Mouse (Mus musculus) intestine, embryonic 14.5 days (tissue): Measurements from ENCODE around the gene Zfp784. TPM values are rescaled to one million over a fixed set of nuclear protein-coding genes. Genes with fewer than 3 reads are reported as not detected.

Source experiments
- ATAC-seq: fragments of 200-750 bp; cut with Nextera tagmentation; replicated peaks from 2 replicates; pipeline ENCODE4 v1.8.0; 2017; ENCODE audit warnings: low read depth, moderate number of reproducible peaks, moderate TSS enrichment, moderate library complexity; ENCODE audit not compliant: low FRiP score, low TSS enrichment
- DNase-seq: peaks from one replicate; pipeline ENCODE4 v3.0.0-alpha.2; 2018; ENCODE audit warnings: low spot score
- H3K27ac ChIP-seq: fragments of 300-500 bp; sonication (generic); 2 replicates; pipeline ENCODE4 v1.5.1; 2014; ENCODE audit warnings: low read depth, mild to moderate bottlenecking, control low read depth
- H3K27me3 ChIP-seq: fragments of 300-500 bp; sonication (generic); replicated peaks from 2 replicates; pipeline ENCODE4 v1.6.1; 2014; ENCODE audit warnings: low read length, control low read depth; ENCODE audit not compliant: control insufficient read depth, insufficient read depth
- H3K36me3 ChIP-seq: fragments of 300-500 bp; sonication (generic); 2 replicates; pipeline ENCODE4 v1.6.1; 2014; ENCODE audit warnings: low read length, control low read depth; ENCODE audit not compliant: control insufficient read depth, insufficient read depth
- H3K4me1 ChIP-seq: fragments of 300-500 bp; sonication (generic); replicated peaks from 2 replicates; pipeline ENCODE4 v1.6.1; 2014; ENCODE audit warnings: low read length, control low read depth, mixed read lengths; ENCODE audit not compliant: control insufficient read depth, insufficient read depth
- H3K4me2 ChIP-seq: fragments of 300-500 bp; sonication (generic); 2 replicates; pipeline ENCODE4 v1.6.1; 2014; ENCODE audit warnings: low read length
- H3K4me3 ChIP-seq: fragments of 300-500 bp; sonication (generic); 2 replicates; pipeline ENCODE4 v1.5.1; 2014; ENCODE audit warnings: low read depth, low read length, control low read depth, mixed read lengths
- H3K9ac ChIP-seq: fragments of 300-500 bp; sonication (generic); 2 replicates; pipeline ENCODE4 v1.6.1; 2014; ENCODE audit warnings: mild to moderate bottlenecking, low read length
- H3K9me3 ChIP-seq: fragments of 300-500 bp; sonication (generic); 2 replicates; pipeline ENCODE4 v1.6.1; 2016; ENCODE audit warnings: low read length, control low read depth; ENCODE audit not compliant: control insufficient read depth
- WGBS: fragments of 180-500 bp; shearing (Covaris S2); extraction: QIAGEN DNeasy Blood & Tissue Kit; methylation state at CpG from one replicate; pipeline ENCODE4 v1.1.7; 2014; 5-methylcytosine and 5-hydroxymethylcytosine counted together
- polyA plus RNA-seq: library from polyadenylated mRNA; unstranded; fragments of >200 nt; fragmentation: Nextera tagmentation; extraction: Ambion mirVana; gene quantifications from 2 replicates; pipeline ENCODE4 v1.2.1, GENCODE M21; 2014

The Zfp784 gene
- polyA plus RNA-seq: 4.8 and 6.3 TPM in 2 replicates

DNA sequence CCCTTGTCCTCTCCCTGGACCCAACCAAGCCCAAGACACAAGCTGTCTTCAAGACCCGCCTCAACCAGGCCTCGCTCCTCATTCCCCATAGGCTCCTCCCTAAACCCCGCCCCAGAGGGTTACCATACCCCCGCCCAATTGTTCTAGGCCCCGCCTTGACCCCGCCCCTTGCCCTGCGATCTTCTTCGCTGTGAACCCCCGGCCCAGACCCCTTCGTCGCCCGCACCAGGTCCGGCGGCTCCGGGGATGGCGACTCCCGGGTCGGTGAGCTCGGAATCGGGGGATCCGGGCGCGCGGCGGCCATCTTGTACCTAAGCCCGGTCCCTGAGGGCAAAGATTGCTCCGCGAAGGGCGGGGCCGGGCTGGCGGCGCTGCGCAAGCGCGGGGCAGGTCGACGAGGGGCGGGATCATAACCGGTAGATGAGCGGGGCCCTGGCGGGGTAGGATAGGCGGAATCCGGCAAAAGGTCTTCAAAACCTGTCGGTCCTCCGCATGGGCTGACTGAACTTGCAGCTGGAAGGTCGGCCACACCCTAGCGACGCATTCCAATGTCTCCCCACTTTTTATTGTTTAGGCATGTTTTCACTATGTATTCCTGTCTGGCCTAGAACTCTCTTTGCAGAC lies at the start of gene Zfp784:
Gene Zfp784 (minus strand): TSS at position 338 of the 624 bp plus-strand sequence.
- Histone ChIP-seq H3K4me3 (peak within 1 kb of the TSS; percentile 61), H3K4me2 (peak within 1 kb of the TSS; percentile 60), H3K36me3 (peaks cover 30% of the 10 kb centered on the region), H3K9me3 (peaks cover 6% of the 10 kb centered on the region; the same call in 1 of the 2 replicates), H3K4me1 (0 out of 2 replicates have a peak, but pooled peaks cover 4% of the 10 kb centered on the region), H3K27ac (peak within 1 kb of the TSS; percentile 95), H3K27me3 (no peaks in the 10 kb centered on the region), H3K9ac (peak within 1 kb of the TSS; percentile 66)
- peak; percentile 97 for ATAC-seq
- WGBS: 1% methylated on average over 48 of the region's 48 CpGs
- DNase-seq: peak; percentile 96

DNA sequence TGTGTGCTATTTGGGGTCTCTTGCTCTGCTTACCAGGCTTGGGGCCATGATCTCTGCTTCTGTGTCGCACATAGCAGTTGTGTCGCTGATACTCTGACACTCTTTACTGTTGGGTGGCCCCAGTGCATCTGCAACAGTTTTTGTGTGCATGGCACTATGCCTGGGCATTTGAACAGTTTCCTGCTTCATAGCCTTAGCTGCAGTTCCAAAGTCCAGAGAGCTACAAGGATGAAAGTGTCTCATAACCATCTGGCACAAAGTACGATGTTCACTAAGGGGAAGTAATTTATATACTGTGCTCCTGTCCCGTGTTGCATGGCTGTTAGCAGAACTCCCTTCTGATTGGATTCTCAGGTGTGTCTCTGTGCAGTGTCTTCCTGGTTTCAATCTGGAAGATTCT lies 49.6 kb upstream of the Zfp784 start:
- ATAC-seq: no peak
- H3K4me3 ChIP-seq: no peak overlapping the region
- WGBS: 75% methylated on average over 4 of the region's 4 CpGs
- no peak overlapping the region for H3K4me2 ChIP-seq
- H3K4me1 ChIP-seq: no peaks in the 10 kb centered on the region
- H3K27me3 ChIP-seq: no peaks in the 10 kb centered on the region
- H3K36me3 ChIP-seq: peaks cover 75% of the 10 kb centered on the region
- DNase-seq: no peak
- H3K9me3 ChIP-seq: no peaks in the 10 kb centered on the region
- H3K9ac ChIP-seq: no peak overlapping the region
- no peak overlapping the region for H3K27ac ChIP-seq

DNA sequence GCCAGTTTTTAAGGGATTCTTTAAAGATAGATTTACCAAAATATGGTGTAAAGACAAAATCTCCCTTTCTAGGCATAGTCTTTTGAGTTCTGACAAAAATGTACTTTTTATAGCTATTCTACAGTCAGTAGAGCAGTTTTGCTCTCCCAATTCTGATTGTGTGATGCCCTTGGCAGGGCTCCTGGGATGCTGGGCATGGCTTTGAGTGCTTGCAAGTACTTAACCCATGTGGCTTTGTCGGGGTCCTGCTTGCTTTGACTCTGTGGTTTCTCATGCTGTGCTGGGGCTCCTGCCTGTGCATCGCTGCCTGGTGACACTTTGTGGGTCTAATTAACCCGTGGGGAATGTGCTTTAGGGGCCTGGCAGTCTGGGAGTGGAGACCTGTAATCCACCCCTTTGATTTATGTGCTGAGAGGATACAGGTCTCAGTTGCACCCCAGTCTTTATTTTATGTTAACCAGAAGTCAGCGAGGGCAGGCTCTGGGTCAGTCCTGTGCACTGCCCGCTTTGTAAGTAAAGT lies 48.7 kb upstream of the Zfp784 start:
- Histone ChIP-seq H3K4me3 (no peak overlapping the region), H3K9me3 (no peaks in the 10 kb centered on the region), H3K4me1 (peaks cover 2% of the 10 kb centered on the region), H3K4me2 (no peak overlapping the region), H3K36me3 (peaks cover 66% of the 10 kb centered on the region), H3K27ac (no peak overlapping the region), H3K9ac (no peak overlapping the region), H3K27me3 (no peaks in the 10 kb centered on the region)
- DNase-seq (no peak), ATAC-seq (no peak)
- 69% methylated on average over 5 of the region's 5 CpGs for WGBS

DNA sequence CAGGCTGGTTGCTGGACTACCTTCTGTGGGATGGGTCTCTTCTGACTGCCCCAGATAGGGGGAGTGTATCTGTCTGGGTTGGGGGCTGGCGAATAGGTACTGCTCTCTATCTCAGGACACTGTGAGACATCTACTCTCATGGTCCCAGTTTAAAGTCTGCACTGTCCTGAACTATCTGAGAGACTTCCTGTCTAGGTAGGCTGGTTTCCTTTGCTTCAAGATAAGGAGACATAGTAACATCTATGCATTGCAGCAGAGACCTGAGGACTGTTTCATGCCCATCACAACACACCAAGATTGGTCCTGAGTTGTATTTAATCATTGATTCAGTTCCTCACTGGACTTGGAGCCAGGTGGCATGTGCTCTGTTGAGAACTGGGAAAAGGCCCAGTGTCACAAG lies 47.3 kb upstream of the Zfp784 start:
- H3K4me2 ChIP-seq: no peak overlapping the region
- ATAC-seq (no peak), DNase-seq (no peak)
- no peaks in the 10 kb centered on the region for H3K27me3 ChIP-seq
- H3K36me3 ChIP-seq: peaks cover 52% of the 10 kb centered on the region
- WGBS: 95% methylated on average over 1 of the region's 1 CpGs
- H3K4me3 ChIP-seq: no peak overlapping the region
- no peak overlapping the region for H3K9ac ChIP-seq
- H3K4me1 ChIP-seq: peaks cover 10% of the 10 kb centered on the region
- no peak overlapping the region for H3K27ac ChIP-seq
- no peaks in the 10 kb centered on the region for H3K9me3 ChIP-seq

DNA sequence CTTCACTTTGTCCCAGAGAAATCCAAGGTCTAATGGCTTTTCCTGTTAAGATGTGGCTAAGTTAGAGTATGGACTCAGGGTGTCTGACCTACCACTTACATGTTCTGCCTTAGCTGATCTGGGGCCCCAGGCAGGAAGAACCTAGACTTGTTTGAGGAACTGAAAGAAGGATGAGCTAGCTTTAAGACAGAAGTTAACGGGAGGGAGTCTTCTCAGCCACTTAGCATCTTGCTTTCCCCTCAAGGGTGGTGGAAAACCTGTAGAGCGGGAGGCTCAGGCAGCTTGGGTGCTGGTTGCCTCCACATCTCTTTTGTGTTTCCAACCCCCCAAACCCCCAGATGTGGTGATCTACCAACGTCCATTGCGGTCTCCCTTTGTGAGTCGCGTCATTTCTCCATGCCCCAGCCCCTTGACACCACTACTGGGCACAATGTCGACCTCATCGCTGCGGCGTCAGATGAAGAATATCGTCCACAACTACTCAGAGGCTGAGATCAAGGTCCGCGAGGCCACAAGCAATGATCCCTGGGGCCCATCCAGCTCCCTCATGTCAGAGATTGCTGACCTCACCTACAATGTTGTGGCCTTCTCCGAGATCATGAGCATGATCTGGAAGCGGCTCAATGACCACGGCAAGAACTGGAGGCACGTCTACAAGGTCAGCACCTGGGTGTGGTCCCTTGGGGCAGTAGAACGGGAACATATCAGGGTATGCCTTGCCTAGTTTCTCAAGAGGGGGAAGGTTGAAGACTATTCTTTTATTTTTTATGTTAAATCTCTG lies 45.3 kb upstream of the Zfp784 start:
- Histone ChIP-seq H3K4me1 (peaks cover 10% of the 10 kb centered on the region), H3K4me2 (no peak overlapping the region), H3K9me3 (no peaks in the 10 kb centered on the region), H3K4me3 (no peak overlapping the region), H3K27me3 (no peaks in the 10 kb centered on the region), H3K27ac (no peak overlapping the region), H3K36me3 (peaks cover 48% of the 10 kb centered on the region), H3K9ac (no peak overlapping the region)
- DNase-seq (no peak), ATAC-seq (no peak)
- WGBS: 89% methylated on average over 18 of the region's 18 CpGs

DNA sequence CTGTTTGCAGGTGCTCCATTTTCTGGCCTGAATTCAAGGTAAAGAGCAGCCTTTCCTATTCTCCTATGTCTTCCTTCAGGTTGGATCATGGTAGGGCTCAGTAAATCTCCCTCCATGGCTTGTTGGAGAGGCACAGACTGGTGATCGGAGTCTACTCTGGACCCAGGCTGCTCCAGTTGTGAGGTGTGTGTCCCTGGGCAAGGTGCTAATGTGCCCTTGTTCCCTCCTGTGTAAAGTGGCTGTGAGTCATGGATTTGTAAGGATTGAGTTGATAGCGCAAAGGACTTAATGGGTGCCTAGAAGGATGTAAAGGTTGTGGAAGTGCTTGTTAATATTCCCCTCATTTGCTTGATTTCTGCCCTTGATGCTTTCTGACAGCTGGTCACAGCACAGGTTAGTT lies 43.7 kb upstream of the Zfp784 start:
- no peaks in the 10 kb centered on the region for H3K9me3 ChIP-seq
- 97% methylated on average over 2 of the region's 2 CpGs for WGBS
- H3K4me1 ChIP-seq: peaks cover 10% of the 10 kb centered on the region
- H3K9ac ChIP-seq: no peak overlapping the region
- no peak overlapping the region for H3K27ac ChIP-seq
- no peak overlapping the region for H3K4me3 ChIP-seq
- H3K36me3 ChIP-seq: peaks cover 59% of the 10 kb centered on the region
- peak overlapping the region; percentile 66 for H3K4me2 ChIP-seq
- ATAC-seq (no peak), DNase-seq (no peak)
- H3K27me3 ChIP-seq: no peaks in the 10 kb centered on the region

DNA sequence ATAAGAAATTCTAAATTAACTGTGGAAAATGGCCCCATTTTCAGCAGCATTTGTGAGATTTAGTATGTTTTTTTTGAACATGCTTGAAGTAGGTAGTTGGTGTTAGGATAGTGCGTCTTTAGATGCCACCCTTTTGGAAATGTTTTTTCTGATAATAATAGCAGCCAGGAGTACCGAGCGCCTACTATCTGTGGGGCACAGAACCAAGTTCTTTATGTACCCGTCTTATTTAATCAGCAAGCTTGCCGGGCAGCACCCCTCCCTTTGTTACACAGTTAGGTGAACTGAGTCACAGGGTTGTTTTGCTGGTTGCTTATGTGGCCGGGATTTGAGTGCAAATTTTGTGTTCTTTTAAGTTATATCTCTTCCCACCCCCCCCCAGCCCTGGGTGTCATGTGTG lies 43.0 kb upstream of the Zfp784 start:
- 68% methylated on average over 6 of the region's 6 CpGs for WGBS
- ATAC-seq (no peak), DNase-seq (no peak)
- no peak overlapping the region for H3K27ac ChIP-seq
- H3K9ac ChIP-seq: peak overlapping the region; percentile 95
- H3K9me3 ChIP-seq: no peaks in the 10 kb centered on the region
- H3K36me3 ChIP-seq: peaks cover 62% of the 10 kb centered on the region
- peak overlapping the region; percentile 96 for H3K4me3 ChIP-seq
- peak overlapping the region; percentile 66 for H3K4me2 ChIP-seq
- H3K27me3 ChIP-seq: no peaks in the 10 kb centered on the region
- peaks cover 10% of the 10 kb centered on the region for H3K4me1 ChIP-seq

DNA sequence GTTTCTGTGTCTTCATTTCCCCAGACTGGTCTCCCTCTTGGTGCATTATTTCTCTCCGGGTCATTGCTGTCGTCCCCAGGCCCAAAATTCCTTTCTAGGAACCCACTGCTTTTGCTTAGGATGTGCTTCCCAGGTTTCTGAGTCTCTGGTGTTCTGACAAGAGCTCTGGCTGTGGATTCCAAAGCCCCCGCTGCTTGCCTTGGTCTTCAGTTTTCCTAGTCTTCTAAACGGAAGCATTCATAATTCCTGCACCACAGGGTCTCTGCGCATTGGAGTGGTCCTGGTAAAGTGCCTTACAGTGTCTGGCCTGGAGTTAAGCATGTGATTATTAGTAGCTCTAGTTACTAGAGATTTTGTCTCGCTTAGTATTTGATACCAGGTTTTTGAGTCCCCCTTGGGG lies 42.6 kb upstream of the Zfp784 start:
- 14% methylated on average over 6 of the region's 6 CpGs for WGBS
- Histone ChIP-seq H3K36me3 (peaks cover 61% of the 10 kb centered on the region), H3K9ac (peak overlapping the region; percentile 95), H3K27me3 (no peaks in the 10 kb centered on the region), H3K4me1 (peaks cover 10% of the 10 kb centered on the region), H3K9me3 (no peaks in the 10 kb centered on the region), H3K4me3 (peak overlapping the region; percentile 96), H3K27ac (peak overlapping the region; percentile 92; the same call in 1 of the 2 replicates), H3K4me2 (peak overlapping the region; percentile 66)
- DNase-seq: peak; percentile 71
- no peak for ATAC-seq
